Mouse (Mus musculus) heart, adult 2 months (tissue): Measurements from ENCODE around the gene Prr3.

Experiments used
- CTCF ChIP-seq: fragments of 200-600 bp; IDR thresholded peaks from 2 replicates; pipeline ENCODE4 v1.8.1; 2022; ENCODE audit warnings: antibody characterized with exemption, mild to moderate bottlenecking, moderate library complexity
- POLR2A ChIP-seq: fragments of 200-500 bp; IDR thresholded peaks from 2 replicates; pipeline ENCODE4 v1.6.1; 2011; ENCODE audit warnings: mild to moderate bottlenecking, low read depth, low read length, control low read depth; ENCODE audit not compliant: insufficient read depth

- no peak for TF ChIP-seq CTCF
- TF ChIP-seq POLR2A: no peak
Measured at GRCm38 (mm10) chr17:36022098-36022497, 42.1 kb upstream of the Prr3 start.
